Mouse (Mus musculus): ENCODE measurements around the gene Dnajb3.

Dnajb3 gene

GRCm38 (mm10) chr1:88224029-88224776, 18.6 kb upstream of the Dnajb3 start:
- CTCF ChIA-PET = interaction anchor here in 2 of 4 experiments (0.7 to 1.1 kb wide), 2 partner anchors 60 to 66 kb away, joined by 3 to 6 read pairs; no protein-coding TSS in a partner anchor
- POLR2A ChIA-PET = interaction anchor here in 1 of 4 experiments (0.8 to 1.4 kb wide), 4 partner anchors 9 to 41 kb away, joined by 3 to 4 read pairs (median 3); partner anchors contain the start of gene Ugt1a1

GRCm38 (mm10) chr1:88223591-88223990, 18.0 kb upstream of the Dnajb3 start:
- POLR2A ChIA-PET = interaction anchor here in 2 of 4 experiments (0.6 to 1.4 kb wide), 6 partner anchors 9 to 60 kb away, joined by 3 to 5 read pairs (median 3); partner anchors contain the start of gene Ugt1a1 (in 1 of the 2)

GRCm38 (mm10) chr1:88223011-88223515, 17.5 kb upstream of the Dnajb3 start:
- POLR2A ChIA-PET = interaction anchor here in 2 of 4 experiments (0.6 to 2.2 kb wide), 9 partner anchors 8 to 61 kb away, joined by 3 to 5 read pairs (median 4); partner anchors contain the start of genes Hjurp (in 1 of the 2) and Trpm8 (in 1 of the 2)
- CTCF ChIA-PET = interaction anchor here in 3 of 4 experiments (0.6 to 1.3 kb wide), 6 partner anchors 10 to 78 kb away, joined by 3 to 6 read pairs (median 4); no protein-coding TSS in a partner anchor

More at GRCm38 (mm10) chr1:88223591-88223990, 18.0 kb upstream of the Dnajb3 start:
- CTCF ChIA-PET = interaction anchor here in 3 of 4 experiments (0.9 to 1.3 kb wide), 3 partner anchors 9 to 66 kb away, joined by 3 to 6 read pairs (median 3); no protein-coding TSS in a partner anchor

- CTCF ChIA-PET = interaction anchor here in 3 of 4 experiments (0.9 to 1.3 kb wide), 3 partner anchors 10 to 68 kb away, joined by 3 to 4 read pairs (median 3); no protein-coding TSS in a partner anchor
- POLR2A ChIA-PET = interaction anchor here in 1 of 4 experiments (0.6 to 2.2 kb wide), 6 partner anchors 9 to 559 kb away, joined by 3 to 5 read pairs (median 4); partner anchors contain the start of genes Hjurp and Trpm8
Measured at GRCm38 (mm10) chr1:88222216-88222615, 16.6 kb upstream of the Dnajb3 start.

GRCm38 (mm10) chr1:88220336-88220735, 14.8 kb upstream of the Dnajb3 start:
- CTCF ChIA-PET = interaction anchor here in 2 of 4 experiments (1.0 to 2.4 kb wide), 3 partner anchors 64 to 70 kb away, joined by 3 to 7 read pairs (median 4); no protein-coding TSS in a partner anchor
- POLR2A ChIA-PET = interaction anchor here in 2 of 4 experiments (0.7 to 1.9 kb wide), 7 partner anchors 11 to 906 kb away, joined by 3 to 9 read pairs (median 4); partner anchors contain the start of genes Hjurp (in 1 of the 2) and Trpm8 (in 1 of the 2)

- POLR2A ChIA-PET = interaction anchor here in 1 of 4 experiments (1.0 to 1.9 kb wide), 3 partner anchors 15 to 47 kb away, joined by 3 to 9 read pairs (median 4); no protein-coding TSS in a partner anchor
- CTCF ChIA-PET = interaction anchor here in 2 of 4 experiments (1.1 to 2.4 kb wide), 3 partner anchors 10 to 71 kb away, joined by 3 to 7 read pairs (median 4); no protein-coding TSS in a partner anchor
Measured at GRCm38 (mm10) chr1:88219054-88219453, 13.5 kb upstream of the Dnajb3 start.

- POLR2A ChIA-PET = interaction anchor here in 1 of 4 experiments (1.4 kb wide), 1 partner anchor 34 kb away, joined by 3 read pairs; no protein-coding TSS in a partner anchor
- CTCF ChIA-PET = interaction anchor here in 2 of 4 experiments (1.1 to 1.3 kb wide), 2 partner anchors 11 to 71 kb away, joined by 3 read pairs; no protein-coding TSS in a partner anchor
Measured at GRCm38 (mm10) chr1:88218591-88218990, 13.0 kb upstream of the Dnajb3 start.

GRCm38 (mm10) chr1:88218051-88218450, 12.5 kb upstream of the Dnajb3 start:
- ChIA-PET CTCF (interaction anchor here in 1 of 4 experiments (1.0 kb wide), 1 partner anchor 60 kb away, joined by 4 read pairs; the partner anchor contains the start of genes Hjurp and Trpm8), POLR2A (interaction anchor here in 1 of 4 experiments (0.6 kb wide), 1 partner anchor 70 kb away, joined by 8 read pairs; no protein-coding TSS in a partner anchor)

- POLR2A ChIA-PET = interaction anchor here in 1 of 4 experiments (0.6 kb wide), 1 partner anchor 70 kb away, joined by 8 read pairs; no protein-coding TSS in a partner anchor
Measured at GRCm38 (mm10) chr1:88217576-88217975, 12.0 kb upstream of the Dnajb3 start.

GRCm38 (mm10) chr1:88217144-88217543, 11.6 kb upstream of the Dnajb3 start:
- CTCF ChIA-PET = interaction anchor here in 1 of 4 experiments (1.0 kb wide), 1 partner anchor 60 kb away, joined by 4 read pairs; the partner anchor contains the start of genes Hjurp and Trpm8
- POLR2A ChIA-PET = no interaction called here

More at GRCm38 (mm10) chr1:88217576-88217975, 12.0 kb upstream of the Dnajb3 start:
- CTCF ChIA-PET = interaction anchor here in 1 of 4 experiments (1.0 kb wide), 1 partner anchor 60 kb away, joined by 4 read pairs; the partner anchor contains the start of genes Hjurp and Trpm8

GRCm38 (mm10) chr1:88216551-88216950, 11.0 kb upstream of the Dnajb3 start:
- POLR2A ChIA-PET = no interaction called here
- CTCF ChIA-PET = no interaction called here

- CTCF ChIA-PET = no interaction called here
- POLR2A ChIA-PET = no interaction called here
Measured at GRCm38 (mm10) chr1:88215466-88216380, 10.1 kb upstream of the Dnajb3 start.

- ChIA-PET CTCF (interaction anchor here in 1 of 4 experiments (0.6 kb wide), 1 partner anchor 73 kb away, joined by 3 read pairs; no protein-coding TSS in a partner anchor), POLR2A (no interaction called here)
Measured at GRCm38 (mm10) chr1:88214462-88214952, 8.9 kb upstream of the Dnajb3 start.

GRCm38 (mm10) chr1:88213766-88214461, 8.3 kb upstream of the Dnajb3 start:
- CTCF ChIA-PET = interaction anchor here in 3 of 4 experiments (0.6 to 2.5 kb wide), 5 partner anchors 72 to 1610 kb away, joined by 3 to 12 read pairs (median 5); no protein-coding TSS in a partner anchor
- POLR2A ChIA-PET = no interaction called here

- CTCF ChIA-PET = interaction anchor here in 3 of 4 experiments (0.6 to 2.5 kb wide), 4 partner anchors 73 to 1611 kb away, joined by 3 to 12 read pairs (median 5); no protein-coding TSS in a partner anchor
- POLR2A ChIA-PET = interaction anchor here in 1 of 4 experiments (1.6 kb wide), 1 partner anchor 11 kb away, joined by 3 read pairs; no protein-coding TSS in a partner anchor
Measured at GRCm38 (mm10) chr1:88213061-88213460, 7.5 kb upstream of the Dnajb3 start.

GRCm38 (mm10) chr1:88212341-88213045, 6.9 kb upstream of the Dnajb3 start:
- ChIA-PET POLR2A (interaction anchor here in 1 of 4 experiments (1.1 to 1.6 kb wide), 3 partner anchors 12 to 66 kb away, joined by 3 to 4 read pairs (median 4); no protein-coding TSS in a partner anchor), CTCF (interaction anchor here in 3 of 4 experiments (1.0 to 2.5 kb wide), 4 partner anchors 73 to 77 kb away, joined by 4 to 12 read pairs (median 5); no protein-coding TSS in a partner anchor)
